12 mouse cellular contexts compared by ENCODE assay signal in the genomic region with DNA sequence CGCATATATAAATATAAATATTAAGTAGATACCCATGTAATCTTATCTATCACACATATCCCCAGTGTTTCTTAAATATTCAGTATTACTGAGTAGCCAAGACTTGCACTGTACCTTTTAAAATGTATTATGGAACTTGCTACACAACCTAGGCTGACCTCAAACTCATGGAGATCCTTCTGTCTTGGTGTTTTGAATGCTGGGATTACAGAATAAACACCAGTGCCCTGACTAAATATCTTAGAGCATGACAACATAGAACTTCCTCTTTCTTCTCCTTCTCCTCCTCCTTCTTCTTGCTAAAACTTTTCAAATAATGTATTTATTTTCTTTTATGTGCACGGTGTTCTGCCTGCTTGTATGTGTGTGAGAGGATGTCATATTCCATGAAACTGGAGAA.
"Had no signal": no experiment of that assay in that cellular context is flagged by ENCODE, and none has a peak within 500 bp of the region (broad histone marks: within the 10 kb centered on the region; RNA-seq: fewer than 3 reads in every experiment).

No protein-coding gene starts in this region.

- DNase-seq: retina, postnatal 1 day; right cerebral cortex, adult 18-20 months; right cerebral cortex, postnatal 14 days; right cerebral cortex, postnatal 25 days; right cerebral cortex, postnatal 4 days; spleen, adult 18-20 months; thymus, adult 18-20 months; thymus, adult 2 months; thymus, postnatal 14 days; thymus, postnatal 25 days; thymus, postnatal 36 days; thymus, postnatal 4 days had no signal
